Mouse (Mus musculus) layer of hippocampus, adult 18-20 months (tissue): ENCODE measurements at regions not wholly inside any gene's neighbourhood (a gene's known extent, or its start where the extent isn't known, plus 50 kb on each side); places are given as distances from the start of the nearest gene placed in this dataset.

Source experiments
- DNase-seq, 2 experiments: peaks; one replicate each; pipeline ENCODE4 v3.0.0; 2022; ENCODE audit warnings: low spot score in 2 of 2

GRCm38 (mm10) chr11:54195954-54196353 is 53.5 kb downstream of the Csf2 start:
- peak; percentile 40 to 53 for DNase-seq

- DNase-seq = no peak
Observed at GRCm38 (mm10) chr11:54194733-54195132, 54.7 kb downstream of the Csf2 start.

GRCm38 (mm10) chr11:54192275-54192674 is 57.2 kb downstream of the Csf2 start:
- no peak for DNase-seq

- DNase-seq = no peak
Observed at GRCm38 (mm10) chr11:54187826-54188225, 61.6 kb downstream of the Csf2 start.

GRCm38 (mm10) chr11:54187377-54187776 is 62.1 kb downstream of the Csf2 start:
- no peak for DNase-seq

GRCm38 (mm10) chr11:54185710-54186325 is 63.6 kb downstream of the Csf2 start:
- no peak for DNase-seq

GRCm38 (mm10) chr11:54181696-54182323 is 67.7 kb downstream of the Csf2 start:
- DNase-seq = no peak
